Comparison of ENCODE assay signal across 7 mouse cellular contexts in genomic region chr8:44935741-44936140, GRCm38 (mm10). TPM values are rescaled to one million over a fixed set of nuclear protein-coding genes. Genes with fewer than 3 reads are reported as not detected.
A peak's percentile ranks its signal among the peaks of the same experiment; 100 is the strongest.
DNase-seq lines count a peak whose midpoint lies in the region; ATAC-seq lines count a peak whose summit lies in the region.

No protein-coding gene starts in this region.

- WGBS in intestine, embryonic 15.5 days = 0% methylated on average over 24 of the region's 24 CpGs

- H3K36me3 ChIP-seq in intestine, embryonic 15.5 days = no peaks in the 10 kb centered on the region

- no peaks in the 10 kb centered on the region for H3K9me3 ChIP-seq in intestine, embryonic 15.5 days

- no peaks in the 10 kb centered on the region; the same call in 1 of the 2 replicates for H3K4me1 ChIP-seq in intestine, embryonic 15.5 days (replicated peaks)

- H3K9ac ChIP-seq in intestine, embryonic 15.5 days = peak overlapping the region; percentile 61

- H3K4me3 ChIP-seq in intestine, embryonic 15.5 days (replicated peaks) = peak overlapping the region; percentile 75

- intact Hi-C loops in gastrocnemius, postnatal 36 days (cut with DNase I) = loop anchor here (5.0 kb wide), 3 partner anchors 42 to 77 kb away; no protein-coding TSS in a partner anchor

- H3K27me3 ChIP-seq in intestine, embryonic 15.5 days (replicated peaks) = no peaks in the 10 kb centered on the region

- peak overlapping the region; percentile 92 for H3K27ac ChIP-seq in intestine, embryonic 15.5 days

- peak overlapping the region; percentile 81 for H3K4me2 ChIP-seq in intestine, embryonic 15.5 days (replicated peaks)

- ATAC-seq in intestine, embryonic 15.5 days = peak; percentile 71
- peak; percentile 82 for ATAC-seq in megakaryocyte progenitor cell, adult 5-6 weeks (replicated peaks; ENCODE audit: poor library complexity)

- peak; percentile 91 for DNase-seq in adrenal gland, postnatal 36 days
- peak; percentile 95 for DNase-seq in embryo, embryonic 11 days
- peak; percentile 74 to 80 for DNase-seq in gastrocnemius, postnatal 36 days
- peak; percentile 44 to 84 for DNase-seq in left cerebral cortex, adult 9 months (ENCODE audit: low spot score in 2 of 2)
- peak; percentile 89 for DNase-seq in right cerebral cortex, postnatal 4 days

RNA-seq across cellular contexts. Expression of gene Fat1, which starts 0.5 kb away (rescaled TPM):
- total RNA-seq in adrenal gland, postnatal 36 days (2021) = 100 to 1,000 TPM in 1 of 2 experiments, 10 to 100 TPM in 1; 79.2 to 110 TPM
- total RNA-seq in gastrocnemius, postnatal 36 days (2021) = 1 to 10 TPM; 3.4 to 4.3 TPM
- 13.4 and 14.8 TPM in 2 replicates for polyA plus RNA-seq in intestine, embryonic 15.5 days (2015; fragmentation: Nextera tagmentation; extraction: Ambion mirVana)
- total RNA-seq in megakaryocyte progenitor cell, adult 5-6 weeks (2015) = not detected in 2 replicates
- 0.03 TPM in 1 of 2 replicates, not detected in the other for total RNA-seq in megakaryocyte progenitor cell, adult 5-6 weeks (2017)

Comparison
In these comparisons a context has a peak if more than half of its experiments do, and no peak if none do; other contexts are left out.
1. Peak in every context shown above with its lines: DNase-seq, ATAC-seq, H3K4me3 ChIP-seq and H3K27ac ChIP-seq.
2. RNA of gene Fat1, which starts 0.5 kb away (total RNA-seq): 79.2 to 110 TPM in adrenal gland, postnatal 36 days; 3.4 to 4.3 TPM in gastrocnemius, postnatal 36 days and 0.03 TPM in megakaryocyte progenitor cell, adult 5-6 weeks; every median in the first group is over 10 times any median in the second.